Mouse (Mus musculus) bone marrow macrophage, adult 2 months (primary cell): ENCODE data around the gene Klf1. TPM values are rescaled to one million over a fixed set of nuclear protein-coding genes. Genes with fewer than 3 reads are reported as not detected.

Source experiments
- H3K27ac ChIP-seq: 2 replicates; pipeline ENCODE4 v1.5.1; 2012; ENCODE audit warnings: low read depth, low read length; ENCODE audit not compliant: insufficient read depth
- H3K4me1 ChIP-seq: 2 replicates; pipeline ENCODE4 v1.6.1; 2012; ENCODE audit warnings: low read length; ENCODE audit not compliant: control insufficient read depth, insufficient read depth
- H3K4me3 ChIP-seq: 2 replicates; pipeline ENCODE4 v1.5.1; 2012; ENCODE audit warnings: mild to moderate bottlenecking, low read length, moderate library complexity; ENCODE audit not compliant: insufficient read depth
- CTCF ChIP-seq: IDR thresholded peaks from 2 replicates; pipeline ENCODE4 v1.5.1; 2012; ENCODE audit warnings: low read depth, mild to moderate bottlenecking, low read length, moderate library complexity
- POLR2A ChIP-seq: IDR thresholded peaks from 2 replicates; pipeline ENCODE4 v1.6.1; 2012; ENCODE audit warnings: mild to moderate bottlenecking, low read depth, low read length, borderline replicate concordance
- polyA plus RNA-seq: library from polyadenylated mRNA; stranded (reverse); fragments of >200 nt; gene quantifications from 2 replicates; pipeline ENCODE4 v1.2.4, GENCODE M21; 2012; ENCODE audit not compliant: missing spikeins, insufficient read depth, insufficient read length

Gene Klf1
- polyA plus RNA-seq, 1 experiment, result not detected

DNA sequence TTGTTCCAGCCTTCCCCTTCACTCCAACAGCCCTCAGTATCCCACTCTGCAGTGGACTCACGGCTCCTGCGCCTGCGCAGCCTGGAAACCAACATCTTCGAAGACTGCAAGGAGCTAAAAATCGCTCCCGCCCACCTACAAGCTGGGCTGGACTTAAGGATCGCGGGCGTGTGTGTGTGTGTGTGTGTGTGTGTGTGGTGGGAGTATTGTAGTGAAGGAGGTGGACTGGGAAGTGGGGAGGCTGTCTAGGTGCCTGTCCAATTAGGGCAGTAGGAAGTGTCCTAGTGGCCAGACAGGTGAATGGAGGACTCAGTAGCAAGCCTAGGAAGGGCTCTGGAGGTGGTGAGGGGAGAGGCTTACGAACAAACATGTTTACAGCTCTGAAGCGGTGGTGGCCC, 43.5 kb downstream of the Klf1 start:
- no peak overlapping the region for H3K4me3 ChIP-seq
- TF ChIP-seq CTCF (no peak), POLR2A (no peak)
- no peak overlapping the region for H3K27ac ChIP-seq
- H3K4me1 ChIP-seq, result no peaks in the 10 kb centered on the region

DNA sequence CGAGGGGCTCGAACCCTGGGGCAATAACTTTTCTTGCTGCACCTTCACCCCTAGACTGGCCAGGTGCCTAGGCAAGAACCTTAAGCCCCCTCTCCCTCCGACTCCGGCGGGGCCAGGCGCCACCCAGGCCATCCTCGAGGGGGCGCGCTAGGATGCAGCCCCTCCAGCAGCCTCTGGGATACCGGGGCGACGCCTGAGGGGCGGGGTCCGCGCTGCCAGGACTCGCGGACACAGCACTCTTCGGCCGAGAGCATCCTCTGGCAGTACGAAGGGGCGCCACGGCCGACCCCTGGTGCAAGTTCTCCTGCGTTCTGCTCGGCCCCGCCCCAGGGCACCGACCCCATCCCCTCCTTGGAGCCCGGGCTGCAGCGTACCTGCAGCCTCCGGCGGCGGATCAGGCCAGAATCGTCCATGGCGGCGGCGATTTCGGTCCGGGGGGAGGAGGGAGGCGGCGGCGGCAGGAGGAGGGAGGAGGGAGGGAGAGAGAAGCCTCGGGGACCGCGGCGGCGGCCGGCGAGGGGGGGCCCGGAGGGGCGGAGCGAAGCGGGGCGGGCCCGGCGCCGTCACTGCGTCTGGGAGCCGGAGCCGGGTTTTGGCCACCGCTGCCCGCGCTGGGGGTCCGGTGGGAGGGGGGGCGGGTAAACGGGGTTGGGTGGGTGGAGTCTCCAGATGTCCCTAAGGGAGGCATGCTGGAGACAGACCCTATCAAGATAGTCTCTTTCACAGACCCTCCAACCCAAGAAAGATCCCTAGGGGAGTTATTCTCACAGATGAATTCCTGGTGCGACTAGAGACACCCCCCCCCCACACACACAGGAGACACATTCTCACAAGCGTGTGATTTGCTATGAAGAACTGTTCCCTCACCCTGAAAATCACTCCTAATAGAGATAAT, 44.2 kb downstream of the Klf1 start:
- no peak for TF ChIP-seq CTCF
- TF ChIP-seq POLR2A, result no peak
- H3K4me1 ChIP-seq, result no peaks in the 10 kb centered on the region
- no peak overlapping the region for H3K4me3 ChIP-seq
- H3K27ac ChIP-seq, result no peak overlapping the region

DNA sequence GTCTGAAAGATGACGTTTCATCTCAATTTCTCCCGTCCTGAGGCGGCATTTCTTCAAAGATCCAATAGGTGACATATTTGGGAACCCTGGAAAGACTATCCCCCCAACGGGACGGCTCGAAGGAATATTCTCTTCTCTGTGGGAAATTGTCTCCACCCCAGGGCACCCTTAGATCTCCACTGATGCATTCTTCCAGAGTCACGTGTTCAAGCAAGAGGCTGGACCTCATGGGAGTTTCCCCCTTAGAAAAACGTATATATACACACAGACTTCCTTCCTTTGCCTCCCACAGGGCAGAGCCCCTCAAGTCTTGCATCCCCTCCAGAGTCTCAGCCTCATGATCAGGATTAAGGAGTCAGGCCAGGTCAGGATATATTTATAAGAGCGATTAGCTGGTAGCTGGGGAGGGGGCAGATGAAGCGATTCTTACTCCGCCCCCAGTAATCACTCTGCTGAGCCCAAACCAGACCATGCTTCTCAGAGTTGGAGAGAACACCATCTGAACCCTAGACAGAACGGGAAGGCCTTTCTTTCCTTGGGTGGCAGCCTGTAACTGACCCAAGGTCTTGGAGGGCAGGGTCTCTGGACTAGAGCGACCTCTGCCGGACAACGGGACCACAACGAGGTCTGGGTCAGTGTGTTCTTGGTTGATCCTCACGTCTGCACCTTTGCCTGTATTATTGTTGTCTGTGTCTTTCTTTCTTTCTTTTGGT, 45.0 kb downstream of the Klf1 start, which contains the start of gene Rtbdn:
Rtbdn (plus strand) TSS at position 464 of the 713 bp plus-strand sequence.
- TF ChIP-seq POLR2A (no peak), CTCF (peak; percentile 25; the same call in 1 of the 2 replicates)
- Histone ChIP-seq H3K4me1 (no peaks in the 10 kb centered on the region), H3K4me3 (no peak within 1 kb of the TSS), H3K27ac (no peak within 1 kb of the TSS)

DNA sequence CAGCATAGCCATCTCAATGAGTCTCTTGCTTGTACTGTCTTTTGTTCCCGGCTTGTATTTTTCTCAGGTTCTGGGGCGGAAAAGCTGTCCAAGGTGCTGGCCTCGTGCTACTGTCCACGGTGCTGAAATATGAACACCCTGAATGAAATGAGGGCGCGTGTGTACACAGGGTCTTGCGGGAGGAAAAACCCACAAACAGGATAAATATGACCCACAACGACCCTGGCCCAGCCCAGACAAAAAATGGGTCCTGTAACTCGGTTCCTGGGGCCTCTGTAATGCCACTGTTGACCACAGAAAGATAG, 45.5 kb downstream of the Klf1 start:
- Histone ChIP-seq H3K4me1 (no peaks in the 10 kb centered on the region), H3K27ac (no peak overlapping the region), H3K4me3 (no peak overlapping the region)
- no peak for TF ChIP-seq CTCF
- no peak for TF ChIP-seq POLR2A

DNA sequence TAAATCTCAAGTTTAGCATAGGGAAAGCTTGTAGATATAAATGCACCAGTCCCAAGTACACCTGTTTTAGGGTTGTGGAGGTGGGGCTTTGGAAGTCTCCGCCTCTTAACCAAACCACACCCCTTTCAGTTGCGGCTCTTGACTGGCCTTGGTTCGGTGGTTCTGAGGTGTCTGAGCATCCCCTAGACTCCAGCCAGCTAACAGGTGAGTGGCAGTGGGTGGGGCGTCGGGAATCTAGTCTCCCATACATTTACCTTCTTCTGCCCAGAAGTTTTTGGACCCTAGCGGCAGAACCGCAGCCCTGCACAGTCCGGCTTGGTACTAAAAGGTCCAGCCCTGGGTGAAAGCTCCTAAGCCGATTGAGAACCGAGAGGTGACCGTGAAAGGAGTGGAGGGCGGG, 48.0 kb downstream of the Klf1 start:
- H3K27ac ChIP-seq, result no peak overlapping the region
- H3K4me3 ChIP-seq, result no peak overlapping the region
- no peak for TF ChIP-seq POLR2A
- no peak for TF ChIP-seq CTCF
- H3K4me1 ChIP-seq, result peaks cover 8% of the 10 kb centered on the region

DNA sequence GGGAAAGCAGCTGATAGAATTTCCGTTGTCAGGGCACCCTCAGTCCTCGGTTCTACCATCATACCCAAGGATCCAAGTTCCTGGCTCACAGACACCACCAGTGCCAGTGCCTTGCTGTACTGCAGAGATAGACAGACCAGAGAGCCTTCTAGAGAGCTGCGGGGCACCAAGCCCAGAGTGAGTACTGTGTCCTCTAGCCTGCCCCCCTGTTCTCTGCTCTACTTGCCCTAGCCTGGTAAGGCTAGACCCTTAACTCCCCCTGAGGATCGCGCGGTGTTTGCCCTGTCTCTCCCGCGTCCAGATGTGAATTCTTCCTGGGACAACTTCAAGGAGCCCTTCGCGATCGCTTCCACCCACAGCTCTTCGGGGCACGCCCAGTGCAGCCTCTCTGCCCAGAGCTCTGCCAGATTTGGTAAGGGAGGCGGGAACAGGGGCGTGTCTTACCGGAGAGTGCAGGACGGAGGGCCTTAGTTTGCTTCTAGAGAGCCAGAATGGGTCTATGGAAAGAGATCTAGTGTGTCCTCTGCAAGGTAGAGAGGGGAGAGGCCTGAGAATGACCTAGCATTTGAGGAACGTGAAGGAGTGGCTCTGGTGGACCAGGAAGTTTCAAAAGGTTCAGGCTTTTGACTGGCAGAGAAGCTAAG, 51.0 kb downstream of the Klf1 start:
- H3K27ac ChIP-seq, result no peak overlapping the region
- H3K4me3 ChIP-seq, result peak overlapping the region; percentile 33
- TF ChIP-seq CTCF, result no peak
- TF ChIP-seq POLR2A, result no peak
- peaks cover 8% of the 10 kb centered on the region for H3K4me1 ChIP-seq

Other genes with a start within 250 kb of the Klf1 start
- gene Ier2, start 239.1 kb upstream of the Klf1 start, polyA plus RNA-seq, result 23.3 and 24.7 TPM in 2 replicates
- 46.8 and 58.4 TPM in 2 replicates for gene Trmt1, start 215.6 kb upstream of the Klf1 start, polyA plus RNA-seq
- gene Nacc1, start 214.1 kb upstream of the Klf1 start, polyA plus RNA-seq, result 30.8 and 35.2 TPM in 2 replicates
- 91.9 and 102 TPM in 2 replicates for gene Lyl1, start 200.5 kb upstream of the Klf1 start, polyA plus RNA-seq
- gene G430095P16Rik, start 178.9 kb upstream of the Klf1 start, polyA plus RNA-seq, result 1.0 and 1.1 TPM in 2 replicates
- gene Nfix, start 101.6 kb upstream of the Klf1 start, polyA plus RNA-seq, result 8.3 and 12.5 TPM in 2 replicates
- gene Dand5, start 79.1 kb upstream of the Klf1 start, polyA plus RNA-seq, result 3.3 and 5.4 TPM in 2 replicates
- gene Gadd45gip1, start 70.4 kb upstream of the Klf1 start, polyA plus RNA-seq, result 12.7 and 13.9 TPM in 2 replicates
- 49.1 and 54.0 TPM in 2 replicates for gene Rad23a, start 61.3 kb upstream of the Klf1 start, polyA plus RNA-seq
- 674 and 696 TPM in 2 replicates for gene Calr, start 55.0 kb upstream of the Klf1 start, polyA plus RNA-seq
- gene Farsa, start 44.9 kb upstream of the Klf1 start, polyA plus RNA-seq, result 23.1 and 30.5 TPM in 2 replicates
- 19.4 and 19.6 TPM in 2 replicates for gene Syce2, start 29.8 kb upstream of the Klf1 start, polyA plus RNA-seq
- gene Gcdh, start 8.0 kb upstream of the Klf1 start, polyA plus RNA-seq, result 13.4 and 17.6 TPM in 2 replicates
- 109 and 119 TPM in 2 replicates for gene Dnase2a, start 6.6 kb downstream of the Klf1 start, polyA plus RNA-seq
- 0.28 and 0.42 TPM in 2 replicates for gene Mast1, start 35.4 kb downstream of the Klf1 start, polyA plus RNA-seq
- gene Rtbdn, start 45.1 kb downstream of the Klf1 start, polyA plus RNA-seq, result not detected in 2 replicates
- not detected in 2 replicates for gene Gm49661, start 67.5 kb downstream of the Klf1 start, polyA plus RNA-seq
- gene Prdx2, start 67.7 kb downstream of the Klf1 start, polyA plus RNA-seq, result 267 and 279 TPM in 2 replicates
- 39.8 and 40.7 TPM in 2 replicates for gene Rnaseh2a, start 67.8 kb downstream of the Klf1 start, polyA plus RNA-seq
- gene Junb, start 76.8 kb downstream of the Klf1 start, polyA plus RNA-seq, result 71.1 and 80.8 TPM in 2 replicates
- gene Hook2, start 88.7 kb downstream of the Klf1 start, polyA plus RNA-seq, result 14.5 and 17.4 TPM in 2 replicates
- not detected in 2 replicates for gene Best2, start 112.6 kb downstream of the Klf1 start, polyA plus RNA-seq
- 74.5 and 75.3 TPM in 2 replicates for gene Asna1, start 123.4 kb downstream of the Klf1 start, polyA plus RNA-seq
- gene Trir, start 124.9 kb downstream of the Klf1 start, polyA plus RNA-seq, result 145 and 177 TPM in 2 replicates
- gene Tnpo2, start 135.0 kb downstream of the Klf1 start, polyA plus RNA-seq, result 34.0 and 44.4 TPM in 2 replicates
- gene Fbxw9, start 158.1 kb downstream of the Klf1 start, polyA plus RNA-seq, result 10.2 and 11.8 TPM in 2 replicates
- gene Gm5741, start 166.1 kb downstream of the Klf1 start, polyA plus RNA-seq, result not detected in 2 replicates
- 36.7 and 44.9 TPM in 2 replicates for gene Dhps, start 169.8 kb downstream of the Klf1 start, polyA plus RNA-seq
- gene Wdr83os, start 178.8 kb downstream of the Klf1 start, polyA plus RNA-seq, result 90.2 and 113 TPM in 2 replicates
- gene Wdr83, start 179.4 kb downstream of the Klf1 start, polyA plus RNA-seq, result 22.6 and 27.3 TPM in 2 replicates
- 390 and 469 TPM in 2 replicates for gene Man2b1, start 181.3 kb downstream of the Klf1 start, polyA plus RNA-seq
- 1.2 and 1.7 TPM in 2 replicates for gene Zfp791, start 221.2 kb downstream of the Klf1 start, polyA plus RNA-seq
- gene Cks1brt, start 250.0 kb downstream of the Klf1 start, polyA plus RNA-seq, result not detected in 2 replicates